Mouse (Mus musculus): Measurements from ENCODE around the gene Rhbdl1. TPM values are rescaled to one million over a fixed set of nuclear protein-coding genes. Genes with fewer than 3 reads are reported as not detected.

Rhbdl1 gene
- polyA plus RNA-seq, 1 experiment from 2014 or later, result 2.1 TPM

GRCm38 (mm10) chr17:25839455-25840235 is 2.5 kb upstream of the Rhbdl1 start:
- ATAC-seq (replicated peaks; ENCODE audit: low FRiP score) (no peak), DNase-seq (ENCODE audit: low spot score) (no peak)
- Histone ChIP-seq H3K4me2 (ENCODE audit: low read depth, low read length, severe bottlenecking) (no peak overlapping the region), H3K27ac (ENCODE audit: low read depth, low read length) (no peak overlapping the region), H3K4me3 (ENCODE audit: low read depth, low read length) (no peak overlapping the region), H3K9ac (ENCODE audit: low read length) (no peak overlapping the region), H3K9me3 (ENCODE audit: control insufficient read depth, low read length) (no peaks in the 10 kb centered on the region), H3K27me3 (ENCODE audit: control insufficient read depth, insufficient read depth, low read length) (no peaks in the 10 kb centered on the region), H3K4me1 (replicated peaks; ENCODE audit: control insufficient read depth, insufficient read depth, low read length) (peaks cover 23% of the 10 kb centered on the region), H3K36me3 (ENCODE audit: control insufficient read depth, insufficient read depth, low read length) (peaks cover 19% of the 10 kb centered on the region)
- 88% methylated on average over 14 of the region's 14 CpGs for WGBS

- peaks cover 31% of the 10 kb centered on the region for H3K4me1 ChIP-seq (replicated peaks; ENCODE audit: control insufficient read depth, insufficient read depth, low read length)
- no peaks in the 10 kb centered on the region for H3K9me3 ChIP-seq (ENCODE audit: control insufficient read depth, low read length)
- H3K4me3 ChIP-seq (ENCODE audit: low read depth, low read length), result no peak overlapping the region
- H3K27me3 ChIP-seq (ENCODE audit: control insufficient read depth, insufficient read depth, low read length), result no peaks in the 10 kb centered on the region
- no peak overlapping the region for H3K4me2 ChIP-seq (ENCODE audit: low read depth, low read length, severe bottlenecking)
- H3K9ac ChIP-seq (ENCODE audit: low read length), result no peak overlapping the region
- ATAC-seq (replicated peaks; ENCODE audit: low FRiP score) (no peak), DNase-seq (ENCODE audit: low spot score) (no peak)
- 95% methylated on average over 4 of the region's 4 CpGs for WGBS
- peaks cover 19% of the 10 kb centered on the region for H3K36me3 ChIP-seq (ENCODE audit: control insufficient read depth, insufficient read depth, low read length)
- H3K27ac ChIP-seq (ENCODE audit: low read depth, low read length), result no peak overlapping the region
Measured at GRCm38 (mm10) chr17:25838904-25839303, 1.8 kb upstream of the Rhbdl1 start.

GRCm38 (mm10) chr17:25837533-25837932 is 438 bp upstream of the Rhbdl1 start:
- H3K4me2 ChIP-seq (ENCODE audit: low read depth, low read length, severe bottlenecking), result peak overlapping the region; percentile 79; the same call in 1 of the 2 replicates
- WGBS, result 57% methylated on average over 3 of the region's 3 CpGs
- H3K36me3 ChIP-seq (ENCODE audit: control insufficient read depth, insufficient read depth, low read length), result peaks cover 19% of the 10 kb centered on the region
- H3K4me3 ChIP-seq (ENCODE audit: low read depth, low read length), result no peak overlapping the region
- no peak for DNase-seq (ENCODE audit: low spot score)
- no peaks in the 10 kb centered on the region for H3K9me3 ChIP-seq (ENCODE audit: control insufficient read depth, low read length)
- ATAC-seq (replicated peaks; ENCODE audit: low FRiP score), result no peak
- peak overlapping the region; percentile 50; the same call in 1 of the 2 replicates for H3K27ac ChIP-seq (ENCODE audit: low read depth, low read length)
- no peaks in the 10 kb centered on the region for H3K27me3 ChIP-seq (ENCODE audit: control insufficient read depth, insufficient read depth, low read length)
- H3K9ac ChIP-seq (ENCODE audit: low read length), result peak overlapping the region; percentile 58
- peaks cover 28% of the 10 kb centered on the region for H3K4me1 ChIP-seq (replicated peaks; ENCODE audit: control insufficient read depth, insufficient read depth, low read length)

GRCm38 (mm10) chr17:25836397-25837075 is 559 bp downstream of the Rhbdl1 start:
- 23% methylated on average over 23 of the region's 23 CpGs for WGBS
- H3K36me3 ChIP-seq (ENCODE audit: control insufficient read depth, insufficient read depth, low read length), result peaks cover 11% of the 10 kb centered on the region
- peak; percentile 63 for DNase-seq (ENCODE audit: low spot score)

GRCm38 (mm10) chr17:25835816-25836215 is 1.3 kb downstream of the Rhbdl1 start:
- Histone ChIP-seq H3K9me3 (ENCODE audit: control insufficient read depth, low read length) (no peaks in the 10 kb centered on the region), H3K27me3 (ENCODE audit: control insufficient read depth, insufficient read depth, low read length) (no peaks in the 10 kb centered on the region), H3K4me1 (replicated peaks; ENCODE audit: control insufficient read depth, insufficient read depth, low read length) (peaks cover 36% of the 10 kb centered on the region), H3K9ac (ENCODE audit: low read length) (no peak overlapping the region), H3K4me3 (ENCODE audit: low read depth, low read length) (no peak overlapping the region), H3K4me2 (ENCODE audit: low read depth, low read length, severe bottlenecking) (no peak overlapping the region), H3K36me3 (ENCODE audit: control insufficient read depth, insufficient read depth, low read length) (peaks cover 9% of the 10 kb centered on the region; the same call in 1 of the 2 replicates), H3K27ac (ENCODE audit: low read depth, low read length) (no peak overlapping the region)
- DNase-seq (ENCODE audit: low spot score) (peak; percentile 59), ATAC-seq (replicated peaks; ENCODE audit: low FRiP score) (no peak)
- 92% methylated on average over 16 of the region's 16 CpGs for WGBS

More at GRCm38 (mm10) chr17:25836397-25837075, 559 bp downstream of the Rhbdl1 start:
- H3K4me1 ChIP-seq (replicated peaks; ENCODE audit: control insufficient read depth, insufficient read depth, low read length), result peaks cover 33% of the 10 kb centered on the region
- peak overlapping the region; percentile 58 for H3K9ac ChIP-seq (ENCODE audit: low read length)
- peak overlapping the region; percentile 50 for H3K27ac ChIP-seq (ENCODE audit: low read depth, low read length)
- peak overlapping the region; percentile 79 for H3K4me2 ChIP-seq (ENCODE audit: low read depth, low read length, severe bottlenecking)
- peak overlapping the region; percentile 30 for H3K4me3 ChIP-seq (ENCODE audit: low read depth, low read length)
- ATAC-seq (replicated peaks; ENCODE audit: low FRiP score), result no peak
- no peaks in the 10 kb centered on the region for H3K9me3 ChIP-seq (ENCODE audit: control insufficient read depth, low read length)
- no peaks in the 10 kb centered on the region for H3K27me3 ChIP-seq (ENCODE audit: control insufficient read depth, insufficient read depth, low read length)

GRCm38 (mm10) chr17:25835301-25835700 is 1.8 kb downstream of the Rhbdl1 start:
- WGBS, result 96% methylated on average over 7 of the region's 7 CpGs
- Histone ChIP-seq H3K4me1 (replicated peaks; ENCODE audit: control insufficient read depth, insufficient read depth, low read length) (peaks cover 36% of the 10 kb centered on the region), H3K36me3 (ENCODE audit: control insufficient read depth, insufficient read depth, low read length) (peaks cover 13% of the 10 kb centered on the region; the same call in 1 of the 2 replicates), H3K27me3 (ENCODE audit: control insufficient read depth, insufficient read depth, low read length) (no peaks in the 10 kb centered on the region), H3K9ac (ENCODE audit: low read length) (no peak overlapping the region), H3K4me3 (ENCODE audit: low read depth, low read length) (no peak overlapping the region), H3K9me3 (ENCODE audit: control insufficient read depth, low read length) (no peaks in the 10 kb centered on the region), H3K27ac (ENCODE audit: low read depth, low read length) (no peak overlapping the region), H3K4me2 (ENCODE audit: low read depth, low read length, severe bottlenecking) (no peak overlapping the region)
- no peak for ATAC-seq (replicated peaks; ENCODE audit: low FRiP score)
- no peak for DNase-seq (ENCODE audit: low spot score)

- no peaks in the 10 kb centered on the region for H3K27me3 ChIP-seq (ENCODE audit: control insufficient read depth, insufficient read depth, low read length)
- peak overlapping the region; percentile 83 for H3K4me3 ChIP-seq (ENCODE audit: low read depth, low read length)
- WGBS, result 91% methylated on average over 12 of the region's 12 CpGs
- no peak overlapping the region for H3K27ac ChIP-seq (ENCODE audit: low read depth, low read length)
- peaks cover 40% of the 10 kb centered on the region for H3K4me1 ChIP-seq (replicated peaks; ENCODE audit: control insufficient read depth, insufficient read depth, low read length)
- no peaks in the 10 kb centered on the region for H3K9me3 ChIP-seq (ENCODE audit: control insufficient read depth, low read length)
- peak overlapping the region; percentile 78 for H3K9ac ChIP-seq (ENCODE audit: low read length)
- no peak for ATAC-seq (replicated peaks; ENCODE audit: low FRiP score)
- DNase-seq (ENCODE audit: low spot score), result peak; percentile 56
- peak overlapping the region; percentile 95; the same call in 1 of the 2 replicates for H3K4me2 ChIP-seq (ENCODE audit: low read depth, low read length, severe bottlenecking)
- peaks cover 11% of the 10 kb centered on the region; the same call in 1 of the 2 replicates for H3K36me3 ChIP-seq (ENCODE audit: control insufficient read depth, insufficient read depth, low read length)
Measured at GRCm38 (mm10) chr17:25834595-25835222, 2.4 kb downstream of the Rhbdl1 start.

- ATAC-seq (replicated peaks; ENCODE audit: low FRiP score) (no peak), DNase-seq (ENCODE audit: low spot score) (peak; percentile 52)
- 60% methylated on average over 6 of the region's 6 CpGs for WGBS
- H3K4me3 ChIP-seq (ENCODE audit: low read depth, low read length), result peak overlapping the region; percentile 83
- H3K27me3 ChIP-seq (ENCODE audit: control insufficient read depth, insufficient read depth, low read length), result no peaks in the 10 kb centered on the region
- H3K9me3 ChIP-seq (ENCODE audit: control insufficient read depth, low read length), result no peaks in the 10 kb centered on the region
- peaks cover 45% of the 10 kb centered on the region for H3K4me1 ChIP-seq (replicated peaks; ENCODE audit: control insufficient read depth, insufficient read depth, low read length)
- H3K36me3 ChIP-seq (ENCODE audit: control insufficient read depth, insufficient read depth, low read length), result peaks cover 9% of the 10 kb centered on the region; the same call in 1 of the 2 replicates
- peak overlapping the region; percentile 78 for H3K9ac ChIP-seq (ENCODE audit: low read length)
- peak overlapping the region; percentile 95 for H3K4me2 ChIP-seq (ENCODE audit: low read depth, low read length, severe bottlenecking)
- no peak overlapping the region; the same call in 1 of the 2 replicates for H3K27ac ChIP-seq (ENCODE audit: low read depth, low read length)
Measured at GRCm38 (mm10) chr17:25833961-25834594, 3.0 kb downstream of the Rhbdl1 start.
